Mouse (Mus musculus): ENCODE measurements around the gene Pzp. TPM values are rescaled to one million over a fixed set of nuclear protein-coding genes. Genes with fewer than 3 reads are reported as not detected.

Gene Pzp
- polyA plus RNA-seq, 1 experiment from 2014 or later = 0.21 TPM

- Histone ChIP-seq H3K4me3 (replicated peaks; ENCODE audit: low read depth, low read length) (no peak overlapping the region), H3K4me2 (ENCODE audit: low read length) (no peak overlapping the region), H3K36me3 (ENCODE audit: control insufficient read depth, insufficient read depth, low read length) (no peaks in the 10 kb centered on the region), H3K4me1 (ENCODE audit: control insufficient read depth, insufficient read depth, low read length) (no peaks in the 10 kb centered on the region), H3K9me3 (ENCODE audit: control insufficient read depth, low read length) (no peaks in the 10 kb centered on the region), H3K9ac (replicated peaks; ENCODE audit: low read length) (no peak overlapping the region), H3K27me3 (ENCODE audit: control insufficient read depth, insufficient read depth, low read length) (no peaks in the 10 kb centered on the region), H3K27ac (replicated peaks; ENCODE audit: low read depth, low read length) (no peak overlapping the region)
- 90% methylated on average over 12 of the region's 12 CpGs for WGBS
- ATAC-seq (ENCODE audit: low FRiP score, low TSS enrichment) (no peak), DNase-seq (no peak)
Observed at GRCm38 (mm10) chr6:128455835-128456605, 70.5 kb downstream of the Pzp start.

GRCm38 (mm10) chr6:128447063-128447462 is 79.5 kb downstream of the Pzp start:
- ATAC-seq (ENCODE audit: low FRiP score, low TSS enrichment) = no peak
- 94% methylated on average over 5 of the region's 5 CpGs for WGBS
- H3K27ac ChIP-seq (replicated peaks; ENCODE audit: low read depth, low read length) = no peak overlapping the region

GRCm38 (mm10) chr6:128445761-128446535 is 80.6 kb downstream of the Pzp start:
- Histone ChIP-seq H3K27ac (replicated peaks; ENCODE audit: low read depth, low read length) (no peak overlapping the region), H3K4me3 (replicated peaks; ENCODE audit: low read depth, low read length) (no peak overlapping the region), H3K4me2 (ENCODE audit: low read length) (peak overlapping the region; percentile 28), H3K9ac (replicated peaks; ENCODE audit: low read length) (no peak overlapping the region), H3K9me3 (ENCODE audit: control insufficient read depth, low read length) (no peaks in the 10 kb centered on the region), H3K36me3 (ENCODE audit: control insufficient read depth, insufficient read depth, low read length) (no peaks in the 10 kb centered on the region), H3K27me3 (ENCODE audit: control insufficient read depth, insufficient read depth, low read length) (no peaks in the 10 kb centered on the region), H3K4me1 (ENCODE audit: control insufficient read depth, insufficient read depth, low read length) (no peaks in the 10 kb centered on the region)
- DNase-seq = peak; percentile 84
- WGBS = 13% methylated on average over 14 of the region's 14 CpGs
- ATAC-seq (ENCODE audit: low FRiP score, low TSS enrichment) = peak; percentile 48; the same call in 1 of the 2 replicates

More at GRCm38 (mm10) chr6:128447063-128447462, 79.5 kb downstream of the Pzp start:
- H3K9ac ChIP-seq (replicated peaks; ENCODE audit: low read length) = no peak overlapping the region
- H3K27me3 ChIP-seq (ENCODE audit: control insufficient read depth, insufficient read depth, low read length) = no peaks in the 10 kb centered on the region
- no peak overlapping the region for H3K4me2 ChIP-seq (ENCODE audit: low read length)
- no peaks in the 10 kb centered on the region for H3K9me3 ChIP-seq (ENCODE audit: control insufficient read depth, low read length)
- DNase-seq = no peak
- H3K4me1 ChIP-seq (ENCODE audit: control insufficient read depth, insufficient read depth, low read length) = no peaks in the 10 kb centered on the region
- no peaks in the 10 kb centered on the region for H3K36me3 ChIP-seq (ENCODE audit: control insufficient read depth, insufficient read depth, low read length)
- no peak overlapping the region for H3K4me3 ChIP-seq (replicated peaks; ENCODE audit: low read depth, low read length)

- Histone ChIP-seq H3K4me3 (replicated peaks; ENCODE audit: low read depth, low read length) (no peak overlapping the region), H3K4me2 (ENCODE audit: low read length) (no peak overlapping the region), H3K27me3 (ENCODE audit: control insufficient read depth, insufficient read depth, low read length) (no peaks in the 10 kb centered on the region), H3K9me3 (ENCODE audit: control insufficient read depth, low read length) (no peaks in the 10 kb centered on the region), H3K9ac (replicated peaks; ENCODE audit: low read length) (no peak overlapping the region), H3K36me3 (ENCODE audit: control insufficient read depth, insufficient read depth, low read length) (peaks cover 13% of the 10 kb centered on the region), H3K4me1 (ENCODE audit: control insufficient read depth, insufficient read depth, low read length) (peaks cover 11% of the 10 kb centered on the region), H3K27ac (replicated peaks; ENCODE audit: low read depth, low read length) (no peak overlapping the region)
- DNase-seq = no peak
- WGBS = 94% methylated on average over 2 of the region's 2 CpGs
- no peak for ATAC-seq (ENCODE audit: low FRiP score, low TSS enrichment)
Observed at GRCm38 (mm10) chr6:128440238-128440637, 86.3 kb downstream of the Pzp start.

GRCm38 (mm10) chr6:128438871-128439341 is 87.6 kb downstream of the Pzp start:
- H3K9ac ChIP-seq (replicated peaks; ENCODE audit: low read length) = peak overlapping the region; percentile 36; the same call in 1 of the 2 replicates
- H3K9me3 ChIP-seq (ENCODE audit: control insufficient read depth, low read length) = no peaks in the 10 kb centered on the region
- H3K27me3 ChIP-seq (ENCODE audit: control insufficient read depth, insufficient read depth, low read length) = no peaks in the 10 kb centered on the region
- 30% methylated on average over 18 of the region's 18 CpGs for whole genome bisulfite sequencing
- peaks cover 11% of the 10 kb centered on the region for H3K4me1 ChIP-seq (ENCODE audit: control insufficient read depth, insufficient read depth, low read length)
- no peak for DNase-seq
- ATAC-seq (ENCODE audit: low FRiP score, low TSS enrichment) = peak; percentile 48
- peak overlapping the region; percentile 60 for H3K4me2 ChIP-seq (ENCODE audit: low read length)
- H3K4me3 ChIP-seq (replicated peaks; ENCODE audit: low read depth, low read length) = peak overlapping the region; percentile 98
- H3K36me3 ChIP-seq (ENCODE audit: control insufficient read depth, insufficient read depth, low read length) = peaks cover 27% of the 10 kb centered on the region
- H3K27ac ChIP-seq (replicated peaks; ENCODE audit: low read depth, low read length) = 0 out of 2 replicates have a peak overlapping the region, but pooled peaks have one; percentile 9

- Histone ChIP-seq H3K9me3 (ENCODE audit: control insufficient read depth, low read length) (no peaks in the 10 kb centered on the region), H3K9ac (replicated peaks; ENCODE audit: low read length) (peak within 1 kb of the TSS; percentile 97), H3K4me2 (ENCODE audit: low read length) (peak within 1 kb of the TSS; percentile 60), H3K36me3 (ENCODE audit: control insufficient read depth, insufficient read depth, low read length) (peaks cover 32% of the 10 kb centered on the region), H3K27me3 (ENCODE audit: control insufficient read depth, insufficient read depth, low read length) (no peaks in the 10 kb centered on the region), H3K4me1 (ENCODE audit: control insufficient read depth, insufficient read depth, low read length) (peaks cover 11% of the 10 kb centered on the region), H3K27ac (replicated peaks; ENCODE audit: low read depth, low read length) (peak within 1 kb of the TSS; percentile 92), H3K4me3 (replicated peaks; ENCODE audit: low read depth, low read length) (peak within 1 kb of the TSS; percentile 98)
- peak; percentile 98 for DNase-seq
- ATAC-seq (ENCODE audit: low FRiP score, low TSS enrichment) = peak; percentile 94
- under 1% methylated on average over 62 of the region's 67 CpGs for WGBS
Observed at GRCm38 (mm10) chr6:128438317-128438870, 88.1 kb downstream of the Pzp start, which contains the start of gene Fkbp4. Gene Fkbp4, minus strand, starts transcription at chr6:128438677.

GRCm38 (mm10) chr6:128437731-128438316 is 88.7 kb downstream of the Pzp start:
- WGBS = under 1% methylated on average over 52 of the region's 52 CpGs
- Histone ChIP-seq H3K9ac (replicated peaks; ENCODE audit: low read length) (peak overlapping the region; percentile 97), H3K9me3 (ENCODE audit: control insufficient read depth, low read length) (no peaks in the 10 kb centered on the region), H3K36me3 (ENCODE audit: control insufficient read depth, insufficient read depth, low read length) (peaks cover 37% of the 10 kb centered on the region), H3K4me3 (replicated peaks; ENCODE audit: low read depth, low read length) (peak overlapping the region; percentile 98), H3K4me2 (ENCODE audit: low read length) (peak overlapping the region; percentile 60), H3K27me3 (ENCODE audit: control insufficient read depth, insufficient read depth, low read length) (no peaks in the 10 kb centered on the region), H3K4me1 (ENCODE audit: control insufficient read depth, insufficient read depth, low read length) (peaks cover 11% of the 10 kb centered on the region), H3K27ac (replicated peaks; ENCODE audit: low read depth, low read length) (peak overlapping the region; percentile 92)
- DNase-seq (peak; percentile 83), ATAC-seq (ENCODE audit: low FRiP score, low TSS enrichment) (peak; percentile 79)

- H3K27ac ChIP-seq (replicated peaks; ENCODE audit: low read depth, low read length) = peak overlapping the region; percentile 92
- H3K36me3 ChIP-seq (ENCODE audit: control insufficient read depth, insufficient read depth, low read length) = peaks cover 43% of the 10 kb centered on the region
- WGBS = 3% methylated on average over 10 of the region's 10 CpGs
- H3K4me2 ChIP-seq (ENCODE audit: low read length) = peak overlapping the region; percentile 60
- DNase-seq (no peak), ATAC-seq (ENCODE audit: low FRiP score, low TSS enrichment) (no peak)
- no peaks in the 10 kb centered on the region for H3K27me3 ChIP-seq (ENCODE audit: control insufficient read depth, insufficient read depth, low read length)
- H3K9ac ChIP-seq (replicated peaks; ENCODE audit: low read length) = peak overlapping the region; percentile 97
- H3K4me3 ChIP-seq (replicated peaks; ENCODE audit: low read depth, low read length) = peak overlapping the region; percentile 98
- H3K4me1 ChIP-seq (ENCODE audit: control insufficient read depth, insufficient read depth, low read length) = peaks cover 11% of the 10 kb centered on the region
- no peaks in the 10 kb centered on the region for H3K9me3 ChIP-seq (ENCODE audit: control insufficient read depth, low read length)
Observed at GRCm38 (mm10) chr6:128437288-128437687, 89.2 kb downstream of the Pzp start.
